Mouse (Mus musculus) testis, adult 2 months (tissue): ENCODE measurements at regions not wholly inside any gene's neighbourhood (a gene's known extent, or its start where the extent isn't known, plus 50 kb on each side); places are given as distances from the start of the nearest gene placed in this dataset.
"Not testable (repeated sequence)": the region's sequence is repeated elsewhere in the genome, so short reads cannot be mapped to it uniquely, and the experiment has no call there.

Source experiments
- H3K27ac ChIP-seq: fragments of 200-500 bp; 2 replicates; pipeline ENCODE4 v1.5.1; 2012; ENCODE audit warnings: low read depth, low read length; ENCODE audit not compliant: control insufficient read depth, insufficient read depth
- H3K27me3 ChIP-seq: fragments of 200-500 bp; 2 replicates; pipeline ENCODE4 v1.6.1; 2012; ENCODE audit warnings: mild to moderate bottlenecking, low read length, moderate library complexity; ENCODE audit not compliant: control insufficient read depth, insufficient read depth
- H3K36me3 ChIP-seq: fragments of 200-500 bp; 2 replicates; pipeline ENCODE4 v1.6.1; 2012; ENCODE audit warnings: mild to moderate bottlenecking, low read length; ENCODE audit not compliant: control insufficient read depth, insufficient read depth
- H3K4me1 ChIP-seq: fragments of 200-500 bp; 2 replicates; pipeline ENCODE4 v1.6.1; 2012; ENCODE audit warnings: low read length; ENCODE audit not compliant: control insufficient read depth, insufficient read depth
- H3K4me3 ChIP-seq: fragments of 200-500 bp; 2 replicates; pipeline ENCODE4 v1.5.1; 2012; ENCODE audit warnings: low read depth, mild to moderate bottlenecking, low read length, moderate library complexity, mixed read lengths; ENCODE audit not compliant: control insufficient read depth
- CTCF ChIP-seq: fragments of 200-500 bp; IDR thresholded peaks from 2 replicates; pipeline ENCODE4 v1.5.1; 2012; ENCODE audit warnings: low read depth, mild to moderate bottlenecking, inconsistent platforms, low read length, moderate library complexity; ENCODE audit not compliant: control insufficient read depth, insufficient read depth, insufficient replicate concordance
- POLR2A ChIP-seq: fragments of 200-500 bp; IDR thresholded peaks from 2 replicates; pipeline ENCODE4 v1.6.1; 2012; ENCODE audit warnings: low read depth, mild to moderate bottlenecking, inconsistent platforms, low read length, moderate library complexity; ENCODE audit not compliant: control insufficient read depth

DNA sequence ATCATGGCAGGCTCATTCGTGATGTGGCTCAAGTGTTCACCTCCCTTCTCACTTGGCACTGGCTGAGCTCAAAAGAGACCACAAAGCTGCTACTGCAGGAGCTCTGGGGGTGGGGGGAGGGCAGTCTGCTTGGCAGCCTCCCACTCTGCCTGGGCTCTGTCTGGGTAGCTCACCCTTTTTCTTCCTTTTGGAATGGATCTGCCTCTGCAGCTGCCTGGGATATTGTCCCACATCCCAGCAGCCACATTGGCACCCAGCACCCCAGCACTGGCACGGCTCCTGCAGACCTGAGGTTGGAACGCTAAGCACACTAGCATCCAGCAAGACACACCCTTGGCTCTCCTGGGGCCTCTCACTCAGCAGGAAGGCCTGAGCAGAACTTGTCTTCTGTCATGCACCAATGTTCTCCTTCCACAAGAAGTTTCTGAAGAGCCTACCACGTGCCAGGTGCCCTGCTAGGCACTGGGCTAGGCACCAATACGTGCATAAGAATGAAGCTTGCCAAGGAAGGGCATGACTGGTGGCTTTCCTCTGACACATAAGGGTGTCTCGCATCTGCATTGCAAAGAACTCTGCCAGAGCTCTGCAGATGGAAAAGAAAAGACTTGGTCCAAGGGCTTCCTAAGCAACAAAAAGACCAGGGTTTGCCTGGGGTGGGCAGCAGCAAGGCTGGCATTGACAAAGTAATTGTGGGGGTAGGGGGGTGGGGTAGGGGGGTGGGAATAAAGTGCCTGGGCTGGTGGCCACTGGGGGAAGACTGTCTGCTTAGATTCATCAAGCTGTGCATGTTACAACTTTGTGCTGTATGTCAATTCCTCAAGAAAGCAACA, 112.1 kb upstream of the Sipa1l1 start:
- not testable (repeated sequence) for H3K4me3 ChIP-seq, H3K27me3 ChIP-seq, H3K27ac ChIP-seq, H3K36me3 ChIP-seq, H3K4me1 ChIP-seq

DNA sequence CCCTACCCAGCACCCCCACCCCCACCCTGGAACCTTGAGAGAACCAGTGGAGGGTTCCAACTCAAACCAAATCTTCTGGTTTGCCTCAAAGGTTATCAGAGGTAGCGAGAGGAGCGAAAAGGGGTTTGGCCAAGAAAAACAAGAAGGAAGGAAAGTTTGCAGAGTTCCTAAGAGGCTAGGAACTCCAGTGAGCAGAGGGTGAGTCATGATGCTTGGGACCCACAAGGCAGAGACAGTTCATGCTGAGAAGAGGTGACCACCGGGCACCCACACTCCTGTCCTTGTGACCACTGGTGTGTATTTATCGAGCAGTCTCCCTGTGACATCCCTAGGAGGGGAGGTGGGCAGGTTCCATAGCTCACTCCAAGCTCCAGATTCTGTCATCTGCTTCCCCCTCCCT, 104.1 kb upstream of the Sipa1l1 start:
- Histone ChIP-seq H3K4me1 (peaks cover 14% of the 10 kb centered on the region), H3K27ac (no peak overlapping the region), H3K36me3 (no peaks in the 10 kb centered on the region), H3K27me3 (no peaks in the 10 kb centered on the region), H3K4me3 (no peak overlapping the region)
- no peak for TF ChIP-seq POLR2A
- no peak for TF ChIP-seq CTCF

DNA sequence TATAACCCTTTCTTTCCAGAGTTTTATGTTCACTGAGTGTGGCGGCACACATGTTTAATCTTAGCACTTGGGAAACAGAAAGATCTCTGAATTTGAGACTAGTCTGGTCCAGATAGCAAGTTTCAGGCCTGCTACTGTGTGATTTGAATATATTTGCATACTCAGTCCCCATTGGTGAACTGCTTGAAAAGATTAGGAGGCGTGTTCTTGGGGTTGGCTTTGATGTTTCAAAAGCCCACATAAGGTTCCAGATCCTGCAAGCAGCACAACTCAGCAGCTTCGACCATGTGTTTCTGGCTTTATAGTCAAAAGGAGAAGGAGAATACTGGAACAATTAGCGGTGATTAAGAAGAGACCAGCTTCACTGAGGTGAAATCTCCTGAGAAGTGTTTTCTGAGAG, 102.3 kb upstream of the Sipa1l1 start:
- no peak overlapping the region for H3K27ac ChIP-seq
- no peaks in the 10 kb centered on the region for H3K36me3 ChIP-seq
- no peaks in the 10 kb centered on the region for H3K27me3 ChIP-seq
- H3K4me3 ChIP-seq, result no peak overlapping the region
- H3K4me1 ChIP-seq, result peaks cover 14% of the 10 kb centered on the region
- TF ChIP-seq CTCF, result no peak

DNA sequence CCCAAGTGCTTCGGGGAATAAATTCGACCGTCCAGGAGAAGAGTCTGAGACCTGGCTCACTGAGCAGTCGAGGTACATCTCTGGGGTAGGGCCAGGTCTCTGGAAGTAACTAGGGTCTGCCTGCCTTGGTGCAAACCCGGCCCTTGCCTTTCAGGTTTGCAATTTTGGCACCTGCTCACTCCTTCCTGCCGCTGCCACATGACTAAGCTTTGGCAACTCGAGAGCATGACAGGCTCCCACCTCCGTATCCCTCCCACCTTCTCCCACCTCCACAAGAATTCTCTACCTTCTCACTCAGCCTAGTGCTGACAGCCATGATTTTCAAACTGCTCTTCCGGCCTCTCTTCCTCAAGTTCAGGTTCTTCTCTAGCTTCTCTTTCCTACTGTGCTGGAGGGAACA, 99.5 kb upstream of the Sipa1l1 start:
- Histone ChIP-seq H3K36me3 (no peaks in the 10 kb centered on the region), H3K4me3 (no peak overlapping the region), H3K4me1 (peaks cover 8% of the 10 kb centered on the region), H3K27ac (no peak overlapping the region), H3K27me3 (no peaks in the 10 kb centered on the region)
- TF ChIP-seq CTCF, result no peak
- TF ChIP-seq POLR2A, result no peak

DNA sequence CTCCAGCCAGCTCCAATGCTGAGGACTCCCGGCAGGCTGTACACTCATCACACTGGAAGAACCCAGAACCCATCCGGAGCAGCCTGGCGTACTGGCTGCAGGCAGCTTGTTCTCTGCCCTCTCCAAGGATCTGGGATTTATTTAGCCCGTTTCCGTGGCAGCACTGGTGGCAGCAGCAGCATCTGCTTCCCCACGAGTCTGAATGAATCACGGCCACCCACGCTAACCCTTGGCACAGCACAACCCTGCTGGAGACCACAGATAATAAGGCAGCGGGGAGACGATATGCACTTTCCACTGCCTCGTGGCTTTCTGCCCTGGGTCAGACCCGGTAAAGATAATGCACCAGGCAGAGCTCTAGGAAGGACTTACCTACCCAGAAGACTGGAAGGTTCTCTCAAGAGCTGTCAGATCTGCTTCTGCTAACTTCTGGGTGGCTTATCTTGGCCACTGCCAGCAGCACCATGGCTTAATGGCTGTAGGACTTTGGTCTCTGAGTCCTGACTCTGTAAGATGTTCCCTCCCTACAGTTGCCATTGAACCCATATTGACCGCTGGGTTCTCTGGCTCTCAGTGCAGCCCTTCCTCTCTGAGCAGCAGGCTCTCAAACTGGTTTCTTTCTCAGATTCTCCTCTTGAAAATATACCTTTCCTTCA, 96.2 kb upstream of the Sipa1l1 start:
- TF ChIP-seq CTCF (no peak), POLR2A (no peak)
- Histone ChIP-seq H3K36me3 (no peaks in the 10 kb centered on the region), H3K4me1 (no peaks in the 10 kb centered on the region; the same call in 1 of the 2 replicates), H3K4me3 (no peak overlapping the region), H3K27me3 (no peaks in the 10 kb centered on the region), H3K27ac (no peak overlapping the region)

DNA sequence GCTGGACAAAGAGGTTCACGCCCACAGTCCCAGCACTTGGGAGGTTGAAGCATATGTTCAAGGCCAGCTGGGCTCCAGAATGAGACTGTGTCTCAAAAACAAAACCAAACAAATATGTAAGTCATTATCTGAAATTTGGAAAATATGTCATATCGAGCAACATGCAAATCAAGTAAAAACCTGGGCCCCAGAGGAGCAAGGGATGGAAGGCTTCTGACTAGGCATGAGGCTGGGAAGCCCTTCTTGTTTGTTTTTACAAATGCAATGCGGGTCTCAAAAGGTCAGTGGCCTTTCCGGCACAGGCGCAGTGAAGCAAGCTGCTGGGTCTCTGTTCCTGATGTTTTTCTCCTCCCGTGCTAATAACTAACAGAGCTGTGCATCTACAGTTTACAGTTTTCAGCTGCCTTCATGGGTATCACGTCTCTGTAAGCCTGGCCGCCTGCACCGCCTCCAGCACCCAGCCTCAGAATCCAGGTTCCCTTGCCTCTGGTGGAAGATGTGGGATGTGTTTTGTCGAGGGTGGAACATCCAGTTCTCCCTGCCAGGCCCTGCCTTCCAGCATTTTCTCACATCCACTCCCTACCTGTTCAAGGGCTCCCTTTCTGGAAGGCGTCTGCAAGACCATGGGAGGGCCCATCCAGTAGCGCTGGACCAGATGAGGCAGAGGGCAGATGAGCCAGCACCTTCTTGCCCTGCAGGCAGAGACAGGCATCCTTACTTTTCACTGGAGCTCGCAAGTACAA, 93.5 kb upstream of the Sipa1l1 start:
- Histone ChIP-seq H3K27me3 (no peaks in the 10 kb centered on the region), H3K36me3 (no peaks in the 10 kb centered on the region), H3K4me1 (no peaks in the 10 kb centered on the region; the same call in 1 of the 2 replicates), H3K4me3 (no peak overlapping the region), H3K27ac (no peak overlapping the region)
- TF ChIP-seq POLR2A (no peak), CTCF (no peak)

DNA sequence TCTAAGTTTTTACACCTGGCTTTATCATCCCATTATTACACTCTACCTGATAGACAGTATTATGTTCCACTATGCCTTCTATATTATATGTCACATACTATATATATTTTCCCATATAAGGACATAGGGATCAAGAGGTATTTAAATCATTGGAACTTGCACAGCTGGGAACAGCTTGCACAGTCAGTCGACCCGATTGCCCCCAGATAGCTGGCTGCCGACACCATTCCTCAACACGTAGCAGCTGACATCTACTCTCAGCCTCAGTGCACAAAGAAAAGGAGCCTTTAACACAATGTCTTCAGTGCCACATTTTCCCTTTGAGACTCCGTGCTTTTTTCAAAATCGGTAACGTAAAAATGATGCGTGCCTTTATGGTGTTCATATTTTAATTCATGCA, 92.4 kb upstream of the Sipa1l1 start:
- Histone ChIP-seq H3K4me3 (no peak overlapping the region), H3K27me3 (no peaks in the 10 kb centered on the region), H3K4me1 (no peaks in the 10 kb centered on the region; the same call in 1 of the 2 replicates), H3K36me3 (no peaks in the 10 kb centered on the region), H3K27ac (no peak overlapping the region)
- TF ChIP-seq CTCF (no peak), POLR2A (no peak)
